Mouse (Mus musculus): ENCODE measurements around the gene Grik4.

- TF ChIP-seq CTCF (IDR thresholded peaks at IDR 0.05; ENCODE audit: low read depth): no peak
- TF ChIP-seq EP300 (IDR thresholded peaks at IDR 0.05; ENCODE audit: low read depth): no peak
Observed at GRCm38 (mm10) chr9:42504971-42505510, 439.3 kb downstream of the Grik4 start.

Measured in liver, embryonic 14.5 days (tissue).